ENCODE assay signal across 24 mouse cellular contexts in genomic region chr5:108648937-108649576, GRCm38 (mm10). TPM values are rescaled to one million over a fixed set of nuclear protein-coding genes. Genes with fewer than 3 reads are reported as not detected.
"Had no signal": no experiment of that assay in that cellular context is flagged by ENCODE, and none has a peak within 500 bp of the region (broad histone marks: within the 10 kb centered on the region; RNA-seq: fewer than 3 reads in every experiment).

No protein-coding gene starts in this region.

- H3K27ac ChIP-seq: kidney, postnatal 0 days; layer of hippocampus, adult 2 months; limb, embryonic 13.5 days; liver, embryonic 14.5 days; macrophage; midbrain, embryonic 13.5 days; neural tube, embryonic 12.5 days; neural tube, embryonic 15.5 days; stomach, embryonic 15.5 days had no signal

- DNase-seq: kidney, adult 18-20 months; kidney, adult 9 months; kidney, postnatal 25 days; layer of hippocampus, adult 9-11 months; layer of hippocampus, postnatal 36 days; left cerebral cortex, postnatal 4 days; liver, postnatal 0 days; lung, embryonic 14.5 days; right cerebral cortex, adult 18-20 months; right cerebral cortex, postnatal 14 days; spleen, adult 18-20 months; thymus, postnatal 25 days had no signal

- H3K9me3 ChIP-seq: limb, embryonic 13.5 days; midbrain, embryonic 13.5 days; neural tube, embryonic 12.5 days; neural tube, embryonic 15.5 days; stomach, embryonic 15.5 days had no signal

- H3K27me3 ChIP-seq: limb, embryonic 13.5 days; midbrain, embryonic 13.5 days; neural tube, embryonic 12.5 days; neural tube, embryonic 15.5 days; stomach, embryonic 15.5 days had no signal

- H3K4me1 ChIP-seq: limb, embryonic 13.5 days; midbrain, embryonic 13.5 days; neural tube, embryonic 12.5 days; neural tube, embryonic 15.5 days; stomach, embryonic 15.5 days had no signal

- ATAC-seq: inflammation-experienced regulatory T-cells, adult 6 months; intestine, embryonic 16.5 days; liver, postnatal 0 days; midbrain, embryonic 13.5 days had no signal

- H3K4me3 ChIP-seq: layer of hippocampus, adult 2 months; limb, embryonic 13.5 days; midbrain, embryonic 13.5 days; neural tube, embryonic 12.5 days; neural tube, embryonic 15.5 days; stomach, embryonic 15.5 days had no signal

- H3K9ac ChIP-seq: limb, embryonic 13.5 days; liver, embryonic 14.5 days; liver, postnatal 0 days; lung, embryonic 14.5 days; midbrain, embryonic 13.5 days; neural tube, embryonic 12.5 days; neural tube, embryonic 15.5 days; stomach, embryonic 15.5 days had no signal

- H3K4me2 ChIP-seq: limb, embryonic 13.5 days; lung, embryonic 14.5 days; midbrain, embryonic 13.5 days; neural tube, embryonic 12.5 days; neural tube, embryonic 15.5 days; stomach, embryonic 15.5 days had no signal

RNA-seq across cellular contexts. Expression of gene Slc26a1, which starts 26.3 kb away (rescaled TPM):
- polyA plus RNA-seq: large intestine, adult 2 months; macrophage had no signal
